Mouse (Mus musculus): ENCODE data around the gene Taar5. TPM values are rescaled to one million over a fixed set of nuclear protein-coding genes. Genes with fewer than 3 reads are reported as not detected.

Gene Taar5
- total RNA-seq, 2 experiments from 2014 or later, result not detected

DNA sequence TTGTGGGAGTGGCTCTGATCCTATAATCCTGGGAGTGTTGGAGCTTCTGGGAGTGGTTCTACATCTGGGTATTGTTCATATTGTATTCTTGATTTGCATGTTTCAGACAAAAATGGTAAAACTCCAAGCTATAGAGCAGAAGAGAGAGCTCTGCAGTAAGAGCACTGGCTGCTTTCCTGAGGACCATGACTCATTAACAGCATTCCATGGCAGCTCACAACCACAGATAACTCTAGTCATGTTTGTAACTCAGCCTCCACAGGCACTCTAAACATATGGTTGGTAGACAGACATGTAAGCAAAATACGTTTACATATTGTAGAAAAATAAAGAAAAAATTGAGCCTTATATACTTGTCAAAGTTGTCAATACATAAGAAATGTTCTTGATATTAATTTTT, 35.9 kb downstream of the Taar5 start:
- intact Hi-C loops (cut with DNase I), result no loop called here
- no peak for DNase-seq

DNA sequence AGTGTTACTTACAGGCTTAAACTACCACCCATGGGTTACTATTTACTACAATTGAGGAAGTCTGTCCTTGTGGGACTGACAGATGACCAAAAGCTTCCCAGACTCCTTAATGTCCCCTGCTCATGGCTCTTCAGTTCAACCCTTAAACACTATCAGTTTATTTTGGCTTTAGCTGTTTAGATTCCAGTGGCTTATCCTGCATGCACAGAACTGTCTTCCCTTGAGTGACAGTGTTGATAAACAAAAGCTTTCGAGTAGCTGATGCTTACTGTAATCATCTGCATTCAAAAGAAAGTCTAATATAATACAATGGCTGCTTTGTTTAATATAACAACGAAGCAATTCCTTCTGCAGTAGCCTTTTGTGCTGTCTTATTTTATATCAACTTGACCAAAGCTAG, 36.5 kb downstream of the Taar5 start:
- intact Hi-C loops (cut with DNase I), result no loop called here
- no peak for DNase-seq

DNA sequence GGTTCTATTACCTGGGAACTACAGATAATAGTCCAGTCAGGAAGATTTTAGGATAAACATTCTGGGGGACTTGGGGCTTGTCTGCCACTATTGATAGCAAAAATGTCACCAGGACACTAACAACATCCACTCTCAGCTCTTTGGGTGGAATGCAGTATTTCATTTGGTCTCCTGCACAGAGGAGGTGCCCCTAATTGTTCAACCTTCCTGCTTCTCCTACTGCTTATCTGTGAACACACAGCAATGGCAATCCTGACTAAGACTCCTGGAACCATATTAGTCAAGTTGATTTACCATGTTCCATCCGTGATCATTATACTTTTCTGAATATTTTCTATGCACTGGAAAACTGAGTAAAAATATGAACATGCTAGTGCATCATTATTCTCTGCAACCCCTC, 37.6 kb downstream of the Taar5 start:
- no peak for DNase-seq
- intact Hi-C loops (cut with DNase I), result no loop called here

Other genes with a start within 250 kb of the Taar5 start
- gene Rps12, start 183.4 kb upstream of the Taar5 start, total RNA-seq (2021), result 100 to 1,000 TPM; 219 to 226 TPM
- 1 to 10 TPM; 9.2 to 9.4 TPM for gene Slc18b1, start 173.7 kb upstream of the Taar5 start, total RNA-seq (2021)
- not detected for gene Vnn3, start 119.2 kb upstream of the Taar5 start, total RNA-seq (2021)
- gene Vnn1, start 76.0 kb upstream of the Taar5 start, total RNA-seq (2021), result 1 to 10 TPM; 1.1 TPM
- not detected for gene Taar1, start 50.4 kb upstream of the Taar5 start, total RNA-seq (2021)
- gene Taar2, start 32.1 kb upstream of the Taar5 start, total RNA-seq (2021), result not detected
- gene Taar3, start 21.1 kb upstream of the Taar5 start, total RNA-seq (2021), result not detected
- gene Taar4, start 10.2 kb upstream of the Taar5 start, total RNA-seq (2021), result not detected
- not detected for gene Taar6, start 14.9 kb downstream of the Taar5 start, total RNA-seq (2021)
- gene Taar7a, start 22.8 kb downstream of the Taar5 start, total RNA-seq (2021), result not detected
- gene Taar7b, start 29.2 kb downstream of the Taar5 start, total RNA-seq (2021), result not detected
- gene Taar7d, start 56.5 kb downstream of the Taar5 start, total RNA-seq (2021), result not detected
- not detected for gene Taar7e, start 66.9 kb downstream of the Taar5 start, total RNA-seq (2021)
- not detected for gene Taar7f, start 78.8 kb downstream of the Taar5 start, total RNA-seq (2021)
- not detected for gene Taar8a, start 105.8 kb downstream of the Taar5 start, total RNA-seq (2021)
- gene Taar8b, start 121.6 kb downstream of the Taar5 start, total RNA-seq (2021), result not detected
- not detected for gene Taar8c, start 131.2 kb downstream of the Taar5 start, total RNA-seq (2021)
- gene Taar9, start 138.8 kb downstream of the Taar5 start, total RNA-seq (2021), result not detected
- 10 to 100 TPM; 41.4 to 42.7 TPM for gene Stx7, start 178.6 kb downstream of the Taar5 start, total RNA-seq (2021)